Mouse (Mus musculus) ovary, adult 18-20 months (tissue): ENCODE measurements around the gene Tbxas1.

Source experiments
- DNase-seq: peaks from one replicate; pipeline ENCODE4 v3.0.0; 2022; ENCODE audit warnings: low spot score, mixed read lengths

The Tbxas1 gene

DNA sequence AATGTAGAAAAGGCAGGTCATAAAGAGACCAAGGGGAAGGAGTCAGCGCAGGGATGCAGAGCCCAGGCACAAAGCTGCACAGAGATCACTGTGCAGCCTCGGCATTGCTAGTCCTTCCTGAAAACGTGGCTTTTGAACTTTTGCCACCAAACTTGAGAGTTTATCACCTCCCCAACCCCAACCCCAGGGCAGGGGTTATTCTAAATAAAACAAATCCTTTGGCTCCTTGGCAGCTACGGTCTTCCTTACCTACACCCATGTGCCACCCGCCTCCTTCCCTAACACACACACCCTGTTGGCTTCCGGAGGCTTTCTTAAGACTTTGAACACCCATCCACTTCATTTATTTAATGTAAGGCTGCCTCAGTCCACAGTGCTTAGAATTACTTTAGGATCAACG lies 127.9 kb downstream of the Tbxas1 start:
- no peak for DNase-seq

DNA sequence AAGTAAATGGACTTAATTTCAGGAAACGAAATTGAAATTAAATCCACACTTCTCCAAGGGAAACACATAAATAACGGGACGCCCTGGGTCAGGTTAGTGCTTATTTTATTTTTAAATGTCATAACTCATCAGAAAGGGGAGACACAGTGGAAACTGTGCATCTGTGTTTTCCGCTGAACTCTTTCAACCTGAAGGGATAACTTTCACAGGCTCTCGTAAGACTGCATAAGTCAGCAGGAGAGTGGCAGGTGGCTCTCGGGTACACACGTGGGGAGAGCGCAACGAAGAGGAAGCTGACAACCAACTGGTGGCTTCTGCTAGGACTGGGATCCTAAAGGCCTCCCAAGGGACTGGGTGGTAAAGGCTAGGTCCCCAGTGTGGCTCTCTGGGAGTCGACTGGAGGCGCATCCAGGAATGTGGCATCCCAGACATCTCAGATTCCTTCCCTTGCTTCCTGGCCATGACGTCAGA lies 128.8 kb downstream of the Tbxas1 start:
- no peak for DNase-seq

- DNase-seq = no peak
Measured at GRCm38 (mm10) chr6:39005267-39005944, 130.2 kb downstream of the Tbxas1 start.

- DNase-seq = no peak
Measured at GRCm38 (mm10) chr6:39005945-39006572, 130.9 kb downstream of the Tbxas1 start.

DNA sequence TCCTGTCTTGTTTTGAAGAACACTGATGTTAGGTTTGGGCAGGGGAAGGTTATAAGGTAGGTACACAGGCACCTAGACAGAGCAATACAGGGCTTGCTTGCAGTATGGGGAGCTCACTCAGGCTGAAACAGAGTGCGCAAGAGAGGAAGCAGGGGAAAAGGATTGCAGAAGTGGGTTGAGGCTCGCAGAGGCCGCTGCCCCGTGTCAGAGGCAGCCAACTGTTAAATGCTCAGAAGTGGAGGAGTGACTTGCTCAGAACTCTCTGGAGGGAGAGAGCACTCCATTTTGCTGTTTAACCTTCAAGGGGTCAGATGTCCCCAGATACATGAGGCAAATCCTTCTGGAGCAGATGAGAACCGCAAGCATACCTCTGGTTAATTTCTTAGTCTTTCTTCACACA lies 132.0 kb downstream of the Tbxas1 start:
- no peak for DNase-seq

DNA sequence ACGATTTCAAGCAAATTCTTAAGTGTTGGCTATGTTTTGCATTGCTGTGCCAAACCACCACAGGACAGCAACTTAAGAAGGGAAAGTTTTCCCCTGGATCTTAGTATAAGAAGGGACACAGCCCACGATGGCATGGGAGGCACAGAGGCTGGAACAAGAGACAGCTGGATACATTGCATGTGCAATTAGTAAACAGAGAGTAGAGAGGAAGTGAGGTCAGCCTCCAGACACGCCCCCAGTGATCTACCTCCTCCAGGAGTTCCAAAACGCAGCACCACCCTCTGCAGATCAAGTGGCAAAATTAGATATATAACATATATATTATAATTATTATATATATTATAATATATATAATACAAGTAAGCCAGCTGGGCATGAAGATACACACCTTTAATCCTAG lies 132.9 kb downstream of the Tbxas1 start:
- DNase-seq = no peak

DNA sequence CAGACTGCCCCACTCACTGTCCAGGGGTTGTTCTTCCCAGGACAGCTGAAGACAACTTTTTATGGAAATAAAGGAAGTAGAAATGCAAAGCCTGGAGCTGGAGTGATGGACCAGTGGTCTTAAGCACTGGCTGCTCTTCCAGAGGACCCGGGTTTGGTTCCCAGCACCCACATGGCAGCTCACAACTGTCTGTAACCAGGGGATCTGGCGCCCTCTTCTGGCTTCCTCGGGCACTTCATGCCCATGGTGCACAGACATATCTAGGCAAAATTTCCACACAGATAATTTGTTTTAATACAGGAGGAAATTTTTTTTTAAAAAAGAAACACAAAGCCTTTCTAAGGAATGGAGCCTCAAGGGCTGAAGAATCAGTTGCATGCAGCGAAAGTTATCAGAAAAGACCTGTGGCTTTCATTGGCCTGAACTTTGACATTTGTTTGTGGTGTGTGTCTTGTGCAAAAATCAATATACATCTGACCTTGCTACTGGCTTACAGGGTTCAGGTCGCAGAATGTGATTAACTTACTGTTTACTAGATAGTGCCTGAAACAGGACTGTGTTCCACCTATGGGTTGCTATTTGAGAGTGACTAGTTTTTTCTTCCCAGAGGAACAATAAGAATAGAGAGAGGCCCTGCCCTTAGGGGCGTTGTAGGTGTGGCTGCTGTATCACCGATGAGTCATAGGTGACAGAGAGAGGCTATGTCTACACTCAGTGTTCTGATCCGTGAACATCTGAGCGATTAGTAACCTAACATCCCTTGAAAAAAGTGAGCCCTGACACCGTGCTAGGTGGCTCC lies 138.0 kb downstream of the Tbxas1 start:
- DNase-seq = no peak

- no peak for DNase-seq
Measured at GRCm38 (mm10) chr6:39017942-39018341, 142.7 kb downstream of the Tbxas1 start.

- DNase-seq = no peak
Measured at GRCm38 (mm10) chr6:39018805-39019204, 143.6 kb downstream of the Tbxas1 start.

DNA sequence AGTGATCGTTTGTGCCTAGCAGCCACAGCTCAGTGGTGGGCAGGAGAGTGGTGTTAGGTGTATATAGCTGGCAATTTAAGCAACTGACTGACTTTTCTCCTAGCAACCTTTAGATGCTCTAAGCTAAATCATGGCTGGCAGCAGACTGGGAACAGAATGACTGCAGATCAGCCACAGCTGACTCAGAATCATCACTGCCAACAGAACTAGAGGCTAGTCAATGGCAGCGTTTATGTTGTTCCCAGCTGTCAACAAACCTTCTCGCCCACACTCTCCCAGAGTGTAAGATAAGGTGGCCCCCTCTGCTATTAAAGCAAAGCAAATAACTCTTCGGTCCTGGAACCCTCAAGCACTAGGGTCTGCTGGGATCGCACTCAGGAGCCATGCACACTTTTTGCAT lies 144.0 kb downstream of the Tbxas1 start:
- no peak for DNase-seq

GRCm38 (mm10) chr6:39021909-39022308 lies 146.7 kb downstream of the Tbxas1 start:
- DNase-seq = no peak

DNA sequence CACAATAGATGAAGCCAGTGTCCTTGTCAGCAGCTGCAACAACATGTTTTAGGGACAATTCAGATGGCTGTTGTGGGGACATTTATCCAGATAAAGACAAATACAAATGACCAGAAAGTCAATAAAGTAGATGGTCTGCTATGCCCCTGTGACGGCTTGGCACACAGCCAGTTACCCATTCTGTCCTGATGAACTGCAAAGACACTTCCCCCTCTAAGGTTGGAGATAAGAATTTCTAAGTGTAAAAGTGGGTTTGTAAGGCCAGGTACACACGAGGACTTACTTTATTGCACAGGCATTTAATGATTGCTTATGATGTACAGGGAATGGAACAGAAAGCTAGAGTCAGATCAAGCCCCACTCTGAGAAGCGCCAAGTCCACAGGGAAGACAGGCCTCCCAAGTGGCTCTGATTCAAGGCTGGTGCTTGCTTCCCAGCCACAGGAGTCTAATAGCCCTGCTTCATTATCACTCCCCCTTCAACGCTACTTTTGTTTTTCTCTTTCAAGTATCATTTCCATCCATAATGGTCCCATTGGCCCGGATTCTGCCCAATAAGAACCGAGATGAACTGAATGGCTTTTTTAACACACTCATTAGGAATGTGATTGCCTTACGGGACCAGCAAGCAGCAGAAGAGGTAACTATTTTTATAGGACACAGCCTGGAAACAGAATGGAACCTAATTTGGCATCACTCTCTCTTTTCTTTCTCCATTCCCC lies 147.4 kb downstream of the Tbxas1 start:
- no peak for DNase-seq

DNA sequence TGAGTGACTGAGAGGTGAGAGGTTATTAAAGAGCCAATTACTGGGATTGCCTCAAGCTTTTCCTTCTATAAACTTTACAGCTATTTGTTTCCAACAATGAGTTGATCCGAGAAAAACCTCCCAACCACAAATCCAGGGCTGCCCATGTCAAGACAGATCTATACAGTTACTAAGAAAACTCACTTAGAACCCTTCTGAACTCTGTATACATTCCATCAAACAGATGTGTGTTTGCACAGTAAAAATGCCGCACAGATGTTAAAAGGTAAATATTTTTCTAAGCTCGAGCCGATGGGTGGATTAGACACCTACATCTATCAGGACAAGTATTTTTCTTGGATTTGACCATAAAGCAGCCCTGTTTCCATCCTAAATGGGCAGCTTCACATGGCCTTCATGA lies 149.4 kb downstream of the Tbxas1 start:
- DNase-seq = no peak

DNA sequence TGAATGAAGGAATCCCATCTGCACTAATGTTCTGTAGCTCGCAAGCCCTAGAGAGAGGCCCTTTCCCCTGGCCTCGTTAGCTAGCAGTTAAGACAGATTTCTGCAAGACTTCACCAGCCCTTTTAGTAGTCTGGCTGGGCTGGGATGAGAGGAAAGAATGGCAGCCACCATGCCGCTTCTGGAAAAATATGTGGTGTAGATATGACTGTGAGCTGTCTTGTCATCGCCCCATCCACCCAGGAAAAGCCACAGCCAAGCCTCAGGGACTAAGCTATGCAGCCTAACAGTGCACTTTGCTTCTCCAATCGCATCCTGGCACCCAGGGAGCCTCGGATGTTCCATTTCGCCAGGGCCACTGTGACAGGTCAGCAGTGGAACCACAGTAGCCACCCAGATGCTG lies 149.8 kb downstream of the Tbxas1 start:
- no peak for DNase-seq

DNA sequence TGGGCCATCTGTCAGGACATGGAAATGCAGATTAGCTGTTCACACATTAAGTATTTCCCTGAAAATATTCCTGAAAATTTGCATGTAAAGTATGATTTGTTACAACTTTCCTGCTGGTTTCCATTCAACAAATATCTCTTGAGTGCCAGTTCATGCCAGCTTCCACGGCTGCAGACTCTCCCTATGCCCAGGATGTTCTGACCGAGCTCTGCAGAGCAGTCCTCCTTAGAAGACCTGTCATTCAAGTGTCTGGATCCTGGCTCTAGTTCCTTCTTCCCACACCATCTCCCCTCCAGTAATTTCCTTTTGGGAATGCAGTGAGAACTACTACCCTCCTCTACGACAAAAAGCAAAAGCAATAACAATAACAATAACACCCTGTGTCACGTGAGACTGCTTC lies 155.5 kb downstream of the Tbxas1 start:
- DNase-seq = no peak

DNA sequence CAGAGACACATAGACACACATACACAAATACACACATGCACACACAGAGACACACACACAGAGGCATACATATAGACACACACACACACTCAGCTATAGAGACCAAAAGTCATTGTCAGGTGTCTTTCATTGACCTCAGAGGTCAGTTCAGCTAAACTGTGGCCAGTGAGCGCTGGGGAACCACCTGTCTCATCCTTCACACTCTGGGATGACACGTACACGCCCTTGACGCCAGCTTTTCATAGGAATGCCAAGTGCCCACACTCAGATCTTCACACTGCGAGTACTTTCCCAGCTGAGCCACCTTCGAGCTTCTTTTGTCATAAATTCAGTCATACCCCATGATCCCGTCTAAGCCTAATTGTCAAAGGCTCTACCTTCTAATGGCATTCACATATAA lies 158.5 kb downstream of the Tbxas1 start:
- DNase-seq = no peak

GRCm38 (mm10) chr6:39035039-39035438 lies 159.8 kb downstream of the Tbxas1 start:
- DNase-seq = no peak

DNA sequence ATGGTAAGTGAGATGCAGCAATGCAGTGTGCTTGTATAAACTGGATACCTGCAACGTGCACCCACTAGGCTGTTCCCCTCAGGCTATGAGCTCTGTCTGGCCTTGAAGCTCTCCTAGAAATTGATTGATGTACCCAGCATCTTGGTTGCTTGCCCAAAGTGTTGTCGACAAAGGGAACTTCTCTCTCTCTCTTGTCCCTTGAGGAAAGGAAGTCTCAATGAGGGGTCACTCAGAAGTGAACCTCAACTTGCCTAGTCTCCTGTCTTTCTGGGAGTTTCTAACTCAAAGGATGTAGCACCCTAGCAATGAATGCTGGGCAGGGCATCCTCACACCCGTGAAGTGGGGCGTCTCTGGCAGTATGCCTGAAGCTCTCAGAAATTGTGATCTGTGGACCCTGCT lies 161.0 kb downstream of the Tbxas1 start:
- DNase-seq = no peak

DNA sequence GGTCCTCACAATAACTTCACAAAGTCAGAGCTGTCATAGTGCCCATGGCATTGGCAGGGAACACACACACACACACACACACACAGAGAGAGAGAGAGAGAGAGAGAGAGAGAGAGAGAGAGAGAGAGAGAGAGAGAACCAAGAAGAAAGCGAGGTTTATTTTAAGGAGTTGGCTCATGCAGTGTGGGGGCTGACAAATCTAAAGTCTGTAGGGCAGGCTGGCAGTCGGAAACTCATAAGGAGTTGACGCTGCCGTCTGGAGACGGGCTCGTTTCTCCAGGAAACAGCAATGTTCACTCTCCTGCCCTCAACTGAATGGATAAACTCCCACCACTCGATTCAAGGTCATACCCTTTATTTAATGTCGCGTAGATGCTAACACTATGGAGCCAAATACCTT lies 165.2 kb downstream of the Tbxas1 start:
- no peak for DNase-seq

DNA sequence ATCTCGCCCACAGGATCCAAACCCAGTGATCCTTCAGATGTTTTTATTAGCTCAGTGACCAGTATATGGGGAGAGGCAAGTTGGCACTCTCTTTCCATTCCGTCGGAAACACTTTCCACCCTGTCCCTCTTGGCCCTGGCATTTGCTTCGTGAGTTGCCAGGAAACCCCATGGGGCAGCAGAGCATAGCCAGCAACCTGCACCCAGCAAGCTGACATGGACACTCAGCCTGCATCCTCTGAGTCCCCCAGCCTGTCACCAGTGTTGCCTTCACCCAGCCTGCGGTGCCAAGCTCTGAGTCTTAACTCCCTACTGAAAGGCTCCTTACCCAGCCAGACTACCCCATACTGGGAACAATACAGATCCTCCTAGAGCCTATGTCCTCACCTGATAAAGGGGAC lies 173.9 kb downstream of the Tbxas1 start:
- no peak for DNase-seq

DNA sequence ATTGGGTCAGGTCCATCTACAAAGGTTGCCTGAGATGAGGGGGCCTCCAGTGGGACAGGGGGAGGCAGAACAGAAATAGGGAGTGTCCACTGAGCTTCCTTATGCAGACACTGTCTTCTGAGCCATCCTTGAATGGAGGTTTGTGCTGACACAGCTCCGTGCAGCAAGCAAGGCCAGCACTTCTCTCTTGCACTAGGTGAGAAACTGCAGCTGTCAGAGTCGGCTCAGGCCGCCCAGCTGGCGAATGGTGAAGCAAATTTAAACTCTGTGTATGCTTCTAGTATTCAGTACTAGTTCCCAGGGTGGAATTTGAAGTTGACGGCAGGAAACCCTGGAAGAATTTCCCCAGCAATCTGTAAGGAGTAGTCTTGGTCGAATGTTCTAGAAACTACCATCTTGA lies 175.6 kb downstream of the Tbxas1 start:
- no peak for DNase-seq

- no peak for DNase-seq
Measured at GRCm38 (mm10) chr6:39051799-39052556, 176.8 kb downstream of the Tbxas1 start.
